Mouse (Mus musculus) lung, embryonic 16.5 days (tissue): ENCODE measurements around the gene Haspin. TPM values are rescaled to one million over a fixed set of nuclear protein-coding genes. Genes with fewer than 3 reads are reported as not detected.

Experiments used
- ATAC-seq: fragments of 200-750 bp; cut with Nextera tagmentation; 2 replicates; pipeline ENCODE4 v1.8.0; 2017; ENCODE audit warnings: low read depth, mild to moderate bottlenecking, moderate library complexity
- H3K27ac ChIP-seq: fragments of 300-500 bp; sonication (generic); 2 replicates; pipeline ENCODE4 v1.5.1; 2014; ENCODE audit warnings: mild to moderate bottlenecking, control low read depth, low read length
- H3K27me3 ChIP-seq: fragments of 300-500 bp; sonication (generic); 2 replicates; pipeline ENCODE4 v1.6.1; 2014; ENCODE audit warnings: low read depth, low read length, mixed read lengths; ENCODE audit not compliant: control insufficient read depth, insufficient read depth
- H3K36me3 ChIP-seq: fragments of 300-500 bp; sonication (generic); 2 replicates; pipeline ENCODE4 v1.6.1; 2014; ENCODE audit warnings: low read length; ENCODE audit not compliant: control insufficient read depth, insufficient read depth
- H3K4me1 ChIP-seq: fragments of 300-500 bp; sonication (generic); replicated peaks from 2 replicates; pipeline ENCODE4 v1.6.1; 2014; ENCODE audit warnings: low read length, mixed read lengths; ENCODE audit not compliant: control insufficient read depth, insufficient read depth
- H3K4me2 ChIP-seq: fragments of 300-500 bp; sonication (generic); 2 replicates; pipeline ENCODE4 v1.6.1; 2014; ENCODE audit warnings: low read depth, low read length, control low read depth
- H3K4me3 ChIP-seq: fragments of 300-500 bp; sonication (generic); 2 replicates; pipeline ENCODE4 v1.5.1; 2014; ENCODE audit warnings: mild to moderate bottlenecking, low read length, control low read depth
- H3K9ac ChIP-seq: fragments of 300-500 bp; sonication (generic); 2 replicates; pipeline ENCODE4 v1.6.1; 2014; ENCODE audit warnings: low read length, control low read depth
- H3K9me3 ChIP-seq: fragments of 300-500 bp; sonication (generic); 2 replicates; pipeline ENCODE4 v1.6.1; 2016; ENCODE audit warnings: low read length; ENCODE audit not compliant: control insufficient read depth
- WGBS: fragments of 180-500 bp; shearing (Covaris S2); extraction: QIAGEN DNeasy Blood & Tissue Kit; methylation state at CpG from one replicate; pipeline ENCODE4 v1.1.7; 2014; 5-methylcytosine and 5-hydroxymethylcytosine counted together
- polyA plus RNA-seq: library from polyadenylated mRNA; unstranded; fragments of >200 nt; fragmentation: Nextera tagmentation; extraction: Ambion mirVana; gene quantifications from 2 replicates; pipeline ENCODE4 v1.2.1, GENCODE M21; 2015

The Haspin gene
- polyA plus RNA-seq, 1 experiment from 2014 or later = 18.4 TPM

- no peak overlapping the region for H3K9ac ChIP-seq
- H3K27me3 ChIP-seq = no peaks in the 10 kb centered on the region
- peaks cover 3% of the 10 kb centered on the region; the same call in 1 of the 2 replicates for H3K4me1 ChIP-seq
- no peak for ATAC-seq
- H3K36me3 ChIP-seq = no peaks in the 10 kb centered on the region
- H3K4me2 ChIP-seq = no peak overlapping the region
- H3K9me3 ChIP-seq = no peaks in the 10 kb centered on the region
- H3K4me3 ChIP-seq = no peak overlapping the region
- no peak overlapping the region for H3K27ac ChIP-seq
- WGBS = 75% methylated on average over 9 of the region's 9 CpGs
Measured at GRCm38 (mm10) chr11:73148209-73148608, 10.1 kb upstream of the Haspin start.

GRCm38 (mm10) chr11:73146975-73147365, 8.9 kb upstream of the Haspin start:
- Histone ChIP-seq H3K9me3 (no peaks in the 10 kb centered on the region), H3K27me3 (no peaks in the 10 kb centered on the region), H3K4me2 (no peak overlapping the region), H3K9ac (no peak overlapping the region), H3K36me3 (no peaks in the 10 kb centered on the region), H3K4me1 (peaks cover 3% of the 10 kb centered on the region; the same call in 1 of the 2 replicates), H3K27ac (no peak overlapping the region), H3K4me3 (no peak overlapping the region)
- no peak for ATAC-seq
- WGBS = 41% methylated on average over 7 of the region's 7 CpGs

GRCm38 (mm10) chr11:73146026-73146974, 8.2 kb upstream of the Haspin start:
- no peaks in the 10 kb centered on the region for H3K9me3 ChIP-seq
- H3K4me3 ChIP-seq = no peak overlapping the region
- H3K9ac ChIP-seq = no peak overlapping the region
- 44% methylated on average over 11 of the region's 11 CpGs for WGBS
- H3K27me3 ChIP-seq = no peaks in the 10 kb centered on the region
- no peak overlapping the region for H3K4me2 ChIP-seq
- no peak for ATAC-seq
- no peak overlapping the region for H3K27ac ChIP-seq
- H3K4me1 ChIP-seq = peaks cover 3% of the 10 kb centered on the region; the same call in 1 of the 2 replicates
- no peaks in the 10 kb centered on the region for H3K36me3 ChIP-seq

- Histone ChIP-seq H3K9me3 (no peaks in the 10 kb centered on the region), H3K4me2 (no peak overlapping the region), H3K4me3 (no peak overlapping the region), H3K27ac (no peak overlapping the region), H3K27me3 (no peaks in the 10 kb centered on the region), H3K36me3 (no peaks in the 10 kb centered on the region), H3K4me1 (peaks cover 3% of the 10 kb centered on the region; the same call in 1 of the 2 replicates), H3K9ac (no peak overlapping the region)
- WGBS = 45% methylated on average over 1 of the region's 1 CpGs
- peak; percentile 79 for ATAC-seq
Measured at GRCm38 (mm10) chr11:73144261-73144681, 6.2 kb upstream of the Haspin start.

GRCm38 (mm10) chr11:73137116-73137515, 978 bp downstream of the Haspin start:
- H3K27ac ChIP-seq = peak overlapping the region; percentile 48; the same call in 1 of the 2 replicates
- WGBS = 13% methylated on average over 11 of the region's 11 CpGs
- no peak for ATAC-seq

GRCm38 (mm10) chr11:73136587-73136986, 1.5 kb downstream of the Haspin start:
- H3K27ac ChIP-seq = no peak overlapping the region
- peak overlapping the region; percentile 80 for H3K4me2 ChIP-seq
- no peaks in the 10 kb centered on the region for H3K9me3 ChIP-seq
- H3K36me3 ChIP-seq = no peaks in the 10 kb centered on the region
- H3K9ac ChIP-seq = peak overlapping the region; percentile 84
- 59% methylated on average over 6 of the region's 6 CpGs for WGBS
- H3K4me1 ChIP-seq = peaks cover 32% of the 10 kb centered on the region
- no peaks in the 10 kb centered on the region for H3K27me3 ChIP-seq
- H3K4me3 ChIP-seq = peak overlapping the region; percentile 95
- ATAC-seq = no peak

More at GRCm38 (mm10) chr11:73137116-73137515, 978 bp downstream of the Haspin start:
- Histone ChIP-seq H3K36me3 (no peaks in the 10 kb centered on the region), H3K9ac (peak overlapping the region; percentile 84), H3K4me1 (peaks cover 32% of the 10 kb centered on the region), H3K4me3 (peak overlapping the region; percentile 95), H3K4me2 (peak overlapping the region; percentile 80), H3K9me3 (no peaks in the 10 kb centered on the region), H3K27me3 (no peaks in the 10 kb centered on the region)

- Histone ChIP-seq H3K36me3 (no peaks in the 10 kb centered on the region), H3K4me2 (peak overlapping the region; percentile 34), H3K27ac (no peak overlapping the region), H3K4me1 (peaks cover 32% of the 10 kb centered on the region), H3K27me3 (no peaks in the 10 kb centered on the region), H3K9ac (peak overlapping the region; percentile 17; the same call in 1 of the 2 replicates), H3K4me3 (no peak overlapping the region), H3K9me3 (no peaks in the 10 kb centered on the region)
- no peak for ATAC-seq
- 83% methylated on average over 5 of the region's 5 CpGs for WGBS
Measured at GRCm38 (mm10) chr11:73134222-73134621, 3.9 kb downstream of the Haspin start.

GRCm38 (mm10) chr11:73132999-73133398, 5.1 kb downstream of the Haspin start:
- no peak for ATAC-seq

GRCm38 (mm10) chr11:73131020-73131419, 7.1 kb downstream of the Haspin start:
- Histone ChIP-seq H3K9me3 (no peaks in the 10 kb centered on the region), H3K27ac (no peak overlapping the region), H3K4me1 (peaks cover 16% of the 10 kb centered on the region), H3K9ac (no peak overlapping the region), H3K36me3 (no peaks in the 10 kb centered on the region), H3K4me3 (no peak overlapping the region), H3K4me2 (no peak overlapping the region), H3K27me3 (no peaks in the 10 kb centered on the region)
- WGBS = 70% methylated on average over 7 of the region's 7 CpGs
- no peak for ATAC-seq

More at GRCm38 (mm10) chr11:73132999-73133398, 5.1 kb downstream of the Haspin start:
- 88% methylated on average over 6 of the region's 6 CpGs for WGBS
- no peak overlapping the region for H3K27ac ChIP-seq
- no peaks in the 10 kb centered on the region for H3K36me3 ChIP-seq
- no peaks in the 10 kb centered on the region for H3K9me3 ChIP-seq
- peaks cover 26% of the 10 kb centered on the region for H3K4me1 ChIP-seq
- no peak overlapping the region for H3K4me3 ChIP-seq
- no peak overlapping the region for H3K9ac ChIP-seq
- H3K4me2 ChIP-seq = no peak overlapping the region
- no peaks in the 10 kb centered on the region for H3K27me3 ChIP-seq
